Mouse (Mus musculus): ENCODE measurements around the gene Stx6. TPM values are rescaled to one million over a fixed set of nuclear protein-coding genes. Genes with fewer than 3 reads are reported as not detected.

Gene Stx6
- polyA plus RNA-seq, 1 experiment from 2014 or later = 99.6 TPM

DNA sequence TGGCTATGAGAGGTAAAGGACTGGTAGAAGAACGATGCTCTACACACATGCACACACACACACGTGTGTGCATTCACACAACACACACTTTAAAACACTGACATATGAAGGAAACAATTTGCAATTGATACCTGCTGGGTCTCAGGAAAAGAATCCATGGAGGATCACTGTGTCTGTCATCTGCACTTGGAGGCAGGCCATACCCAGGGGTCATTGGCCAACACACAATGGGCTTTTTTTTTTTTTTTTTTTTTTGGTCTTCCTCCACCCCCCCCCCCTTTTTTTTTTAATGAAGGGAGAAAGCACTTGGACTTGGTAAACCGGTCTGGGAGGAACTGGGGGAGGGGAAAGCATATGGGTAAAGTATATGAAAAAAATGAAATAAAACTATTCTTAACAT lies 49.3 kb downstream of the Stx6 start:
- WGBS = 81% methylated on average over 3 of the region's 3 CpGs
- no peak overlapping the region for H3K4me2 ChIP-seq (replicated peaks; ENCODE audit: low read depth, low read length)
- H3K27ac ChIP-seq (ENCODE audit: low read depth, low read length) = no peak overlapping the region
- H3K4me3 ChIP-seq (ENCODE audit: low read depth, low read length) = no peak overlapping the region
- H3K4me1 ChIP-seq (replicated peaks; ENCODE audit: control insufficient read depth, insufficient read depth, low read length) = peaks cover 18% of the 10 kb centered on the region
- no peaks in the 10 kb centered on the region for H3K36me3 ChIP-seq (ENCODE audit: control insufficient read depth, insufficient read depth, low read length)
- no peaks in the 10 kb centered on the region for H3K9me3 ChIP-seq (ENCODE audit: control insufficient read depth, low read length)
- no peak overlapping the region for H3K9ac ChIP-seq (ENCODE audit: low read depth, low read length)
- DNase-seq (ENCODE audit: low spot score) (no peak), ATAC-seq (ENCODE audit: low FRiP score) (no peak)
- no peaks in the 10 kb centered on the region for H3K27me3 ChIP-seq (ENCODE audit: control insufficient read depth, insufficient read depth, low read length)

GRCm38 (mm10) chr1:155210011-155210763 lies 51.7 kb downstream of the Stx6 start:
- H3K4me2 ChIP-seq (replicated peaks; ENCODE audit: low read depth, low read length) = no peak overlapping the region
- 0 out of 2 replicates have a peak, but pooled peaks cover 3% of the 10 kb centered on the region for H3K27me3 ChIP-seq (ENCODE audit: control insufficient read depth, insufficient read depth, low read length)
- H3K9me3 ChIP-seq (ENCODE audit: control insufficient read depth, low read length) = no peaks in the 10 kb centered on the region
- no peak overlapping the region for H3K9ac ChIP-seq (ENCODE audit: low read depth, low read length)
- H3K4me3 ChIP-seq (ENCODE audit: low read depth, low read length) = no peak overlapping the region
- no peak for DNase-seq (ENCODE audit: low spot score)
- no peaks in the 10 kb centered on the region for H3K36me3 ChIP-seq (ENCODE audit: control insufficient read depth, insufficient read depth, low read length)
- 76% methylated on average over 11 of the region's 11 CpGs for WGBS
- H3K4me1 ChIP-seq (replicated peaks; ENCODE audit: control insufficient read depth, insufficient read depth, low read length) = peaks cover 21% of the 10 kb centered on the region
- ATAC-seq (ENCODE audit: low FRiP score) = no peak
- no peak overlapping the region for H3K27ac ChIP-seq (ENCODE audit: low read depth, low read length)

DNA sequence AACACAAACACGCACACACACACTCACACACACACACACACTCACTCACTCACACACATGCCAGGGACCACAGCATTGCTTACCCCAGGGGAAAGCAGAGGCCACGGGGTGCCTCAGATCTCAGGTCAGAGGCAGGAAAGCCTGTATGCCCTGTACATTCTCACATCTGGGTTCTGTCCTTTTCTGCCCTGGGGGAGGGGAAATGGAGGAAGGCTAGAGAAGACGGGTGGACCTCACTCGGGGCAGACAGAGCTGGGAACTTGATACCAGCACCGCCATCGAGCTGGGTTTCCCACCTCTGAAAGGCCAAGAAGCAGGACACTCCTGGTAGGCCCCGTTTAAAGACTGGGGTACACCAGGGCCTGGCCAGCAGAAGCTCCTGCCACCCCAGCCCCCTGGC lies 52.5 kb downstream of the Stx6 start:
- ATAC-seq (ENCODE audit: low FRiP score) (no peak), DNase-seq (ENCODE audit: low spot score) (no peak)
- Histone ChIP-seq H3K4me2 (replicated peaks; ENCODE audit: low read depth, low read length) (no peak overlapping the region), H3K4me1 (replicated peaks; ENCODE audit: control insufficient read depth, insufficient read depth, low read length) (peaks cover 18% of the 10 kb centered on the region), H3K9me3 (ENCODE audit: control insufficient read depth, low read length) (no peaks in the 10 kb centered on the region), H3K36me3 (ENCODE audit: control insufficient read depth, insufficient read depth, low read length) (no peaks in the 10 kb centered on the region), H3K27ac (ENCODE audit: low read depth, low read length) (no peak overlapping the region), H3K9ac (ENCODE audit: low read depth, low read length) (no peak overlapping the region), H3K4me3 (ENCODE audit: low read depth, low read length) (no peak overlapping the region), H3K27me3 (ENCODE audit: control insufficient read depth, insufficient read depth, low read length) (0 out of 2 replicates have a peak, but pooled peaks cover 3% of the 10 kb centered on the region)
- WGBS = 36% methylated on average over 7 of the region's 7 CpGs

DNA sequence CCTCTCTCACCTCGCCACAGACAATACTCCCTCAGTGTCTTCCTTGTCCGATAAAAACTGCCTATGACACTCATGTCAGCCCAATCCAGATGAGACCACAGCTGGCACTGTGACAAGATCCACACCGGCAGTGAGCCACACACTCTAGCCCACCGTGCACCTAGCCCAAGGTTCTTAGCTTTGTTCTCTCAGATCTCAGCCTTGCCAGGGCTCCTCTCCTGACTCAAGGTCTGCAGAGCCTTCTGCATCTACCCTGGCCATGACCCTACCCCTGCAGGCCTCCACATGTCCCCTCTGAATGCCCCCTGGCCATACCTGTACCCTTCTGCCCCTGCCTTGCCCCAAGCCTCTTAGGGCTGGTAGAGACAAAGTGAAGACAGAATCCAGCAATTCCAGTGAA lies 53.6 kb downstream of the Stx6 start:
- 52% methylated on average over 4 of the region's 4 CpGs for WGBS
- no peaks in the 10 kb centered on the region for H3K36me3 ChIP-seq (ENCODE audit: control insufficient read depth, insufficient read depth, low read length)
- H3K9me3 ChIP-seq (ENCODE audit: control insufficient read depth, low read length) = no peaks in the 10 kb centered on the region
- no peak for DNase-seq (ENCODE audit: low spot score)
- peak overlapping the region; percentile 75 for H3K27ac ChIP-seq (ENCODE audit: low read depth, low read length)
- H3K9ac ChIP-seq (ENCODE audit: low read depth, low read length) = peak overlapping the region; percentile 49
- H3K4me1 ChIP-seq (replicated peaks; ENCODE audit: control insufficient read depth, insufficient read depth, low read length) = peaks cover 18% of the 10 kb centered on the region
- H3K27me3 ChIP-seq (ENCODE audit: control insufficient read depth, insufficient read depth, low read length) = 0 out of 2 replicates have a peak, but pooled peaks cover 3% of the 10 kb centered on the region
- H3K4me3 ChIP-seq (ENCODE audit: low read depth, low read length) = no peak overlapping the region
- ATAC-seq (ENCODE audit: low FRiP score) = peak; percentile 19; the same call in 1 of the 2 replicates
- no peak overlapping the region for H3K4me2 ChIP-seq (replicated peaks; ENCODE audit: low read depth, low read length)

GRCm38 (mm10) chr1:155212493-155212892 lies 54.0 kb downstream of the Stx6 start:
- Histone ChIP-seq H3K36me3 (ENCODE audit: control insufficient read depth, insufficient read depth, low read length) (no peaks in the 10 kb centered on the region), H3K4me3 (ENCODE audit: low read depth, low read length) (no peak overlapping the region), H3K4me2 (replicated peaks; ENCODE audit: low read depth, low read length) (no peak overlapping the region), H3K4me1 (replicated peaks; ENCODE audit: control insufficient read depth, insufficient read depth, low read length) (peaks cover 18% of the 10 kb centered on the region), H3K9me3 (ENCODE audit: control insufficient read depth, low read length) (no peaks in the 10 kb centered on the region), H3K27ac (ENCODE audit: low read depth, low read length) (peak overlapping the region; percentile 75), H3K9ac (ENCODE audit: low read depth, low read length) (peak overlapping the region; percentile 49), H3K27me3 (ENCODE audit: control insufficient read depth, insufficient read depth, low read length) (0 out of 2 replicates have a peak, but pooled peaks cover 3% of the 10 kb centered on the region)
- peak; percentile 72 for ATAC-seq (ENCODE audit: low FRiP score)
- DNase-seq (ENCODE audit: low spot score) = peak; percentile 83
- WGBS = 6% methylated on average over 6 of the region's 6 CpGs

DNA sequence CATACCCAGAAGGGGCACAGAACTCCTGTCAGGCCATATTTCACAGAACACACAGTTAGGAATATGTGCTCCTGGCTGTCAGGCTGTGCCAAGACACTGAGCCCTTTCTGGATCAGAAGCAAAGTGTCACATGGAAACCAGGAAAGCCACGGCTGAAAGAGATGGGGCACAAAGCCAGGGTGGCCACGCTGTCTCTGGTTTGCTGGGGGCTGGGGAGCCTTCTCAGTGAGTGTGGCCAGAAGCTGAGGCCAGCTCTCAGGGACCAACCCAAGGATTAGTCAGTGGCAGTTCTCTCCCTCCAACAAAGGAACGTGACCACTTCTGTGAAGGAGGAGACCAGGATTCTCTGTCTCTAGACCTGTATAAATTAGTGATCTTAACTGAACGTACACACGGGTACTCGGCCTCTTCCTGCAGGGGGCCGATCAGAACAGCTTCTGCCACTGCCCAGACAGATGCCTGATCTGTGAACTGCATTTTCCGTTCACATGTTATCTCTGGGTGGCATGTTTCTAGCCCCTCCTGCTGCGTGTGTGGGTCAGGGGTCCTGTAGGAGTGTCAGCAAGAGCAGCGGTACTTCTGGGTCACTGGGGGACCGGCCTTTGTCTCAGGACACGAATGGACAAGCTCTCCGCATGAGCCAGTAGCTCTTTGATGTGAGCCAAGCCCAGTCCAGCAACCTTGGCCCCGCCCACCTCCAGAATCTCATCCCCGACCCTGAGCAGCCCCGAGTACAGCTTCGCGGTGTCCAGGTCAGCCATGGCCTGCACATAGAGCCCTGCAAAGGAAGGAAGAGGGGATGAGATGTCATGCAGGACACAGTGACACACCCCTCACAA lies 54.6 kb downstream of the Stx6 start:
- WGBS = 9% methylated on average over 18 of the region's 18 CpGs
- Histone ChIP-seq H3K4me3 (ENCODE audit: low read depth, low read length) (no peak overlapping the region), H3K27me3 (ENCODE audit: control insufficient read depth, insufficient read depth, low read length) (0 out of 2 replicates have a peak, but pooled peaks cover 3% of the 10 kb centered on the region), H3K27ac (ENCODE audit: low read depth, low read length) (peak overlapping the region; percentile 75), H3K9ac (ENCODE audit: low read depth, low read length) (peak overlapping the region; percentile 49), H3K4me2 (replicated peaks; ENCODE audit: low read depth, low read length) (peak overlapping the region; percentile 7; the same call in 1 of the 2 replicates), H3K4me1 (replicated peaks; ENCODE audit: control insufficient read depth, insufficient read depth, low read length) (peaks cover 18% of the 10 kb centered on the region), H3K36me3 (ENCODE audit: control insufficient read depth, insufficient read depth, low read length) (no peaks in the 10 kb centered on the region), H3K9me3 (ENCODE audit: control insufficient read depth, low read length) (no peaks in the 10 kb centered on the region)
- DNase-seq (ENCODE audit: low spot score) = peak; percentile 62
- peak; percentile 38 for ATAC-seq (ENCODE audit: low FRiP score)

GRCm38 (mm10) chr1:155213912-155214311 lies 55.4 kb downstream of the Stx6 start:
- H3K9me3 ChIP-seq (ENCODE audit: control insufficient read depth, low read length) = no peaks in the 10 kb centered on the region
- H3K4me2 ChIP-seq (replicated peaks; ENCODE audit: low read depth, low read length) = no peak overlapping the region
- no peaks in the 10 kb centered on the region for H3K36me3 ChIP-seq (ENCODE audit: control insufficient read depth, insufficient read depth, low read length)
- peaks cover 18% of the 10 kb centered on the region for H3K4me1 ChIP-seq (replicated peaks; ENCODE audit: control insufficient read depth, insufficient read depth, low read length)
- H3K9ac ChIP-seq (ENCODE audit: low read depth, low read length) = no peak overlapping the region
- DNase-seq (ENCODE audit: low spot score) (no peak), ATAC-seq (ENCODE audit: low FRiP score) (no peak)
- no peak overlapping the region for H3K27ac ChIP-seq (ENCODE audit: low read depth, low read length)
- 87% methylated on average over 7 of the region's 7 CpGs for whole genome bisulfite sequencing
- H3K27me3 ChIP-seq (ENCODE audit: control insufficient read depth, insufficient read depth, low read length) = 0 out of 2 replicates have a peak, but pooled peaks cover 3% of the 10 kb centered on the region
- no peak overlapping the region for H3K4me3 ChIP-seq (ENCODE audit: low read depth, low read length)

- WGBS = 52% methylated on average over 9 of the region's 9 CpGs
- no peak overlapping the region for H3K27ac ChIP-seq (ENCODE audit: low read depth, low read length)
- no peak overlapping the region for H3K4me3 ChIP-seq (ENCODE audit: low read depth, low read length)
- H3K4me1 ChIP-seq (replicated peaks; ENCODE audit: control insufficient read depth, insufficient read depth, low read length) = peaks cover 18% of the 10 kb centered on the region
- H3K27me3 ChIP-seq (ENCODE audit: control insufficient read depth, insufficient read depth, low read length) = 0 out of 2 replicates have a peak, but pooled peaks cover 3% of the 10 kb centered on the region
- ATAC-seq (ENCODE audit: low FRiP score) (peak; percentile 13; the same call in 1 of the 2 replicates), DNase-seq (ENCODE audit: low spot score) (peak; percentile 53)
- H3K9me3 ChIP-seq (ENCODE audit: control insufficient read depth, low read length) = no peaks in the 10 kb centered on the region
- no peak overlapping the region for H3K4me2 ChIP-seq (replicated peaks; ENCODE audit: low read depth, low read length)
- no peak overlapping the region for H3K9ac ChIP-seq (ENCODE audit: low read depth, low read length)
- no peaks in the 10 kb centered on the region for H3K36me3 ChIP-seq (ENCODE audit: control insufficient read depth, insufficient read depth, low read length)
Measured at GRCm38 (mm10) chr1:155215066-155215764, 56.7 kb downstream of the Stx6 start.
